Mouse (Mus musculus) hindbrain, embryonic 12.5 days (tissue): ENCODE measurements around the gene Cox18. TPM values are rescaled to one million over a fixed set of nuclear protein-coding genes. Genes with fewer than 3 reads are reported as not detected.
A peak's percentile ranks its signal among the peaks of the same experiment; 100 is the strongest.
"Not testable (repeated sequence)": the region's sequence is repeated elsewhere in the genome, so short reads cannot be mapped to it uniquely, and the experiment has no call there.

Experiments used
- ATAC-seq: fragments of 200-750 bp; cut with Nextera tagmentation; 2 replicates; pipeline ENCODE4 v1.8.0; 2017; ENCODE audit warnings: moderate TSS enrichment; ENCODE audit not compliant: low FRiP score
- H3K27ac ChIP-seq: fragments of 300-500 bp; sonication (generic); 2 replicates; pipeline ENCODE4 v1.5.1; 2016; ENCODE audit warnings: mild to moderate bottlenecking
- H3K27me3 ChIP-seq: fragments of 300-500 bp; sonication (generic); 2 replicates; pipeline ENCODE4 v1.6.1; 2016; ENCODE audit warnings: mild to moderate bottlenecking
- H3K36me3 ChIP-seq: fragments of 300-500 bp; sonication (generic); 2 replicates; pipeline ENCODE4 v1.6.1; 2016; ENCODE audit warnings: mild to moderate bottlenecking
- H3K4me1 ChIP-seq: fragments of 300-500 bp; sonication (generic); 2 replicates; pipeline ENCODE4 v1.6.1; 2016
- H3K4me2 ChIP-seq: fragments of 300-500 bp; sonication (generic); replicated peaks from 2 replicates; pipeline ENCODE4 v1.6.1; 2016; ENCODE audit warnings: mild to moderate bottlenecking
- H3K4me3 ChIP-seq: fragments of 300-500 bp; sonication (generic); 2 replicates; pipeline ENCODE4 v1.5.1; 2016; ENCODE audit warnings: mild to moderate bottlenecking
- H3K9ac ChIP-seq: fragments of 300-500 bp; sonication (generic); 2 replicates; pipeline ENCODE4 v1.6.1; 2016; ENCODE audit warnings: mild to moderate bottlenecking, moderate library complexity
- H3K9me3 ChIP-seq: fragments of 300-500 bp; sonication (generic); replicated peaks from 2 replicates; pipeline ENCODE4 v1.6.1; 2016; ENCODE audit warnings: mild to moderate bottlenecking
- WGBS: fragments of 180-500 bp; shearing (Covaris S2); methylation state at CpG from one replicate; pipeline ENCODE4 v1.1.7; 2016; 5-methylcytosine and 5-hydroxymethylcytosine counted together
- polyA plus RNA-seq: library from polyadenylated mRNA; unstranded; fragments of >200 nt; fragmentation: Nextera tagmentation; extraction: Ambion mirVana; gene quantifications from 2 replicates; pipeline ENCODE4 v1.2.1, GENCODE M21; 2016

Gene Cox18
- polyA plus RNA-seq, result 26.6 and 28.6 TPM in 2 replicates

DNA sequence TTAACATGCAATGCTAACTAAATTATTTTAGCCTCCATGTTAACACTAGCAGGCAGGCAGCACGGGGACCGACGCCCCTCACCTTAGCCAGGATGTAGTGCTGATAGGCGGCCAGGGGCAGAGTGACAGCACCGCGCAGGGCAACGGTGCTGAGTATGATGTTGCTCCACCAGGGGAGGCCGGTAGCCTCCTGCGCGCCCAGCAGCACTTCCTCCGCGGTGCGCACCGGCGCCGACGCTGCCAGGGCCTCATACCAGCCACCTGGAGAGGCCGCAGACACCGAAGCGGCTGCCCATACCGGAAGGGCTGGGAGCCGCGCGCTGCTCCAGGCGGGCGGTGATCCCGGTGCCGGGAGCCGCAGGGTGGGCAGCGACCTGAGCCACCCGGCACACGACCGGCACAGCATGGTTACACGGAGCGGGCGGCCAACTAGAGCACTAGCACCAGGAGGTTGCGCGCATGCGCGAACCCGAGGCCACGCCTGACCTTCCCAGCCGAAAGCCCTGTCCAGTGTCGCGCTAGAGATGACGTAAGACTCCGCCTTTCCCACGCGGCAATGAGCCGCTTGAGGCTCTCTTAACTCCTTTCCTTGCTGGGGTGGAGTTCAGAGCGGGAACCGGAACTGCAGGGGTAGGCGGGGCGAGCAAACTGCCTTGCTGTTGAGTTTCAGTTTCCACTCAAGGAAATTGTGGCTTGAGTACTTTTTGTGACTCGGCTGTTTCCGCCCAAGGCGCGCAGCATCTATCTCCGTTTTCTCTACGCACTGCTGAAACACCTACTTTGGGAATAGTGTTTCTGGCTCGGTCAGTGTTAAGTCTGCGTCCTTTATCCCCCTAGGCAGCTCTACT is at the start of gene Cox18:
Gene Cox18 (minus strand): TSS at position 468 of the 848 bp plus-strand sequence.
- Histone ChIP-seq H3K27me3 (no peaks in the 10 kb centered on the region), H3K4me2 (peak within 1 kb of the TSS; percentile 77), H3K9me3 (no peaks in the 10 kb centered on the region), H3K36me3 (peaks cover 14% of the 10 kb centered on the region), H3K9ac (peak within 1 kb of the TSS; percentile 74), H3K4me3 (peak within 1 kb of the TSS; percentile 60), H3K27ac (peak within 1 kb of the TSS; percentile 81), H3K4me1 (peaks cover 7% of the 10 kb centered on the region)
- 1% methylated on average over 62 of the region's 62 CpGs for WGBS
- peak; percentile 98 for ATAC-seq

DNA sequence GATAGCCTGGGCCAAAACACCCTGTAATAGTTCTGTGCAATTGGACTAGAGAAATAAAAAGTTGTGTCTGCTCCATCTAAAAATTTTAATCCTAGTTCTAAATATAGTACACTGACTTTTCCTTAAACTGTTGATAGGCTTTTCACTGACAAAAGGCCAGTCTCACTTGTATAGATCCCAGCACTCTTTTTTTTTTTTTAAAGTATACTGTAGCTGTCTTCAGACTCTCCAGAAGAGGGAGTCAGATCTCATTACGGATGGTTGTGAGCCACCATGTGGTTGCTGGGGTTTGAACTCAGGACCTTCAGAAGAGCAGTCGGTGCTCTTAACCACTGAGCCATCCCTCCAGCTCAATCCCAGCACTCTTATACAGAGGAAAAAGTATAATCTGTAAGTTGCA is 38.4 kb upstream of the Cox18 start:
- H3K4me3 ChIP-seq, H3K27ac ChIP-seq, H3K4me1 ChIP-seq, H3K9me3 ChIP-seq, H3K9ac ChIP-seq, H3K4me2 ChIP-seq, ATAC-seq, H3K27me3 ChIP-seq: not testable (repeated sequence)
- H3K36me3 ChIP-seq, result peaks cover 53% of the 10 kb centered on the region
- 83% methylated on average over 2 of the region's 2 CpGs for WGBS

DNA sequence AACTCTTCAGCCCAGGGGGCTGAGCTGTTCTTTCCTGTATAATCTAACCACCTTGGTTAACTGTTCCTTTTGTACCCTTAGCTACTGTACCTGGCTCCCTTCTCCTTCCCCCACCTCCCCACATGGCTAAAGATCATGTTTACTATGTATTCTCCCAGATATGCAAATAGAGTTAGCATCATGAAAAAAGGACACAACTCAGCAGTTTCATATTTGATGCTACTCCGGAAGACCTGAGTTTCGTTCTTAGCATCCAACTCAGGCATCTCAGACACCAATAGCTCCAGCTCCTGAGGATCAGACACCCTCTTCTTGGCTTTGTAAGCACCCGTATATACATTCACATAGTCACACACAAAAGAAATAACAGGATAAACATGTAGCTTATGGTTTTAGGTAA is 33.2 kb upstream of the Cox18 start:
- WGBS, result 97% methylated on average over 3 of the region's 3 CpGs
- peaks cover 74% of the 10 kb centered on the region for H3K36me3 ChIP-seq
- H3K27ac ChIP-seq, result no peak overlapping the region
- no peak for ATAC-seq
- H3K4me1 ChIP-seq, result no peaks in the 10 kb centered on the region
- H3K27me3 ChIP-seq, result no peaks in the 10 kb centered on the region
- no peak overlapping the region for H3K4me2 ChIP-seq
- H3K4me3 ChIP-seq, result no peak overlapping the region
- no peaks in the 10 kb centered on the region for H3K9me3 ChIP-seq
- H3K9ac ChIP-seq, result no peak overlapping the region

DNA sequence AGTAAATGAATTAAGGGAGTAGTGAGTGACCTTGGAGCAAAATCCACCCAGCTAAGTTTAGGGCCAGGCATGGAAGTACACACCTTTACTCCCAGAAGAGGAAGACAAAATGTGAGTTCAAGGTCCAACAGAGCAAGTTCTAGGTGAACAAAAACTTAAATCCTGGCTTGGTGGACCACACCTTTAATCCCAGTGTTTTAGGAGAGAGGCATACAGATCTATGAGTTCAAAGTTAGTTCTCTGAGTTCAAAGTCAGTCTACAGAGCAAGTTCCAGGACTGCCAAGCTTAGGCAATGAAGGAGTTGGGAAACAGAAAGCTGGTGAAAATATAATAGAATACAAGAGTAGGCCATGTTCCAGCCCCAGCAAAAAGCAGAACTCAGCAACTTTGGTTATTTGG is 23.7 kb upstream of the Cox18 start:
- Histone ChIP-seq H3K27ac (no peak overlapping the region), H3K36me3 (peaks cover 72% of the 10 kb centered on the region), H3K9ac (no peak overlapping the region), H3K4me1 (no peaks in the 10 kb centered on the region), H3K4me2 (no peak overlapping the region), H3K4me3 (no peak overlapping the region), H3K9me3 (no peaks in the 10 kb centered on the region), H3K27me3 (no peaks in the 10 kb centered on the region)
- ATAC-seq, result no peak

DNA sequence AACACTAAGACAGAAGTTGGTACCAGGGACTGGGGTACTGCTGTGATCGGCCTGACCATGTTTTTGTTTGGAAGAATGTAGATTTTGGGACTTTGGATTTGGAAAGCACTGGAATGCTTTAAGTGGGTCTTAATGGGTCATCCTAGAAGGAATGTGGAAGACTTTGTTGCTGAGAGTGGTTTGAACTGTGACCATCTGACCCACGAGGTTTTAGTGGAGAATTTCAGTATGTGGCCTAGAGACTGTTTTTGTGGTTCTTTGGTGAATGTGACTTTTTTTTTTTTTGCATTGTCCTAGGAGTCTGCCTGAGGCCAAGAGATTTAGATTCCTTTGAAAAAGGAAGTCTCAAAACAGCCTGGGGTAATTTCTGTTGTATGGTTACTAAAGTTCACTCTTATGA is 23.2 kb upstream of the Cox18 start:
- Histone ChIP-seq H3K4me3 (no peak overlapping the region), H3K27ac (no peak overlapping the region), H3K9ac (no peak overlapping the region), H3K36me3 (peaks cover 72% of the 10 kb centered on the region), H3K9me3 (no peaks in the 10 kb centered on the region), H3K4me2 (no peak overlapping the region), H3K27me3 (no peaks in the 10 kb centered on the region), H3K4me1 (no peaks in the 10 kb centered on the region)
- WGBS, result 92% methylated on average over 2 of the region's 2 CpGs
- no peak for ATAC-seq

DNA sequence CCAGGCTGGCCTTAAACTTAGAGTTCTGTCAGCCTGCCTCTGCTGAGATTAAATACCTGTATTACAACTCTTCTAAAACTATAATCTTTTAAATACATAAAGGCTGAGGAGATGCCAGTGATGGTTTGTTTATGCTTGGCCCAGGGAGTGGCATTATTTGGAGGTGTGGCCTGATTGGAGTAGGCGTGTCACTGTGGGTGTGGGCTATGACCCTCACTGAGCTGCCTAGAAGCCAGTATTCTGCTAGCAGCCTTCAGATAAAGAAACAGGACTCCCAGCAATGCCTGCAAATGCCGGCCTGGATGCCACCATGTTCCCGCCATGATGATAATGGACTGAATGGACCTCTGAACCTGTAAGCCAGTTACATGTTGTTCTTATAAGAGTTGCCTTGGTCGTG is 22.8 kb upstream of the Cox18 start:
- H3K4me2 ChIP-seq, result no peak overlapping the region
- H3K4me3 ChIP-seq, result no peak overlapping the region
- no peaks in the 10 kb centered on the region for H3K27me3 ChIP-seq
- WGBS, result 86% methylated on average over 4 of the region's 4 CpGs
- ATAC-seq, result no peak
- H3K9me3 ChIP-seq, result no peaks in the 10 kb centered on the region
- no peaks in the 10 kb centered on the region for H3K4me1 ChIP-seq
- H3K36me3 ChIP-seq, result peaks cover 72% of the 10 kb centered on the region
- no peak overlapping the region for H3K9ac ChIP-seq
- no peak overlapping the region for H3K27ac ChIP-seq

DNA sequence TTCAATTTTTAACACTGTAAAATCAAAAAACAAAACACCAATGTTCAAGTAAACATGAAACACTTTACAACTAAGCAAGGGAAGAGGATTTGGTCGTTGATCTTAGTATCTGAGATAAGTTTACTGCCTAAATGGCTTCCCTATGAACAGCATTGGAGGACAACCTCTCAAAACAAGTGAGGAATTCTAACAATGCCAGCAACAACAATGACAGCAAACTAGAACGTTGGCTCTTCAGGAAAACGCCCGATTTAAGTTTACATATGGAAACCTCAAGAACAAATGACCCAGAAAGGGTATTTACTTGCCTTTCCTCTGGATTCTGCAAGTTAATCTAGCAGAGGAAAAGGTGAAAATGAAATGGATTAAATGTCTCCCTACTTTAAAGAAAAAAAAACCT is 21.6 kb upstream of the Cox18 start:
- Histone ChIP-seq H3K4me3 (no peak overlapping the region), H3K4me2 (no peak overlapping the region), H3K36me3 (peaks cover 64% of the 10 kb centered on the region), H3K9ac (no peak overlapping the region), H3K9me3 (no peaks in the 10 kb centered on the region), H3K4me1 (no peaks in the 10 kb centered on the region), H3K27me3 (no peaks in the 10 kb centered on the region), H3K27ac (no peak overlapping the region)
- WGBS, result 67% methylated on average over 4 of the region's 4 CpGs
- no peak for ATAC-seq

DNA sequence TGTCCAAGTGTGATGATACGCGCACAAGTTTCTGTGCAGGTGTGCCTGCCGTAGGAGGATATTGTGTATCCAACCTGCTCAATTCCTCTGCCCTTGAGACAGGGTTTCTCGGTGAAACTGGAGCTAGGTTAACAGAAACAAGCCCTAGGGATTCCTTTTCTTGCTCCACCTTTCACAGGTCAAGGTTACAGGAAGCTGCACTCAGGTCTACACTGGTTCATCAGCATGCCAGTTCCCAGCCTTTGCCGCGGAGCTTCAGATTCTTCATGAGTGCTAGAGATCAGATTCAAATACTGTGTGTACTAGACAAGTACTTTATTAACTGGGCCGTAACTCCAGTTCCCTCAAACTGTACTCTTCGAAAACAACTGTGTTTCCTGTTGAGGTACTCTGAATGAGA is 11.4 kb upstream of the Cox18 start:
- Histone ChIP-seq H3K36me3 (peaks cover 74% of the 10 kb centered on the region), H3K9ac (no peak overlapping the region), H3K4me2 (no peak overlapping the region), H3K4me1 (no peaks in the 10 kb centered on the region), H3K9me3 (no peaks in the 10 kb centered on the region), H3K27me3 (no peaks in the 10 kb centered on the region), H3K27ac (no peak overlapping the region), H3K4me3 (no peak overlapping the region)
- 95% methylated on average over 8 of the region's 8 CpGs for WGBS
- no peak for ATAC-seq

DNA sequence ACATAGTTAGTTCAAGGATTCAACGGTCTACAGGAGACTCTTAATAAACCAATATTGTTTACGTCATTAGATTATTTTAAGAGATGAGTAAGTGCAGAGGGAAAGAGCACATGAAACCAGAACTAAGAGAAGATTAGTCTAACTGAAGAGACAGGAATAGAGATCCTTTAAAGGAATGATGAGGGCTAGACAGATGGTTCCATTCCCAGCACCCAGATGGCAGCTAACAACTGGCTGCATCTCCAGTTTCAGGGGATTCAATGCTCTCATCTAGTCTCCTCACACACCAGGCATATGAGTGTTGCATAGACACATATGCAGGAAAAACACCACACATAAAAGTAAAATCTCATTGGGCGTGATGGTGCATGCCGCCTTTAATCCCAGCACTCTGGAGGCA is 9.5 kb upstream of the Cox18 start:
- Histone ChIP-seq H3K4me1 (no peaks in the 10 kb centered on the region), H3K9me3 (no peaks in the 10 kb centered on the region), H3K4me2 (no peak overlapping the region), H3K36me3 (peaks cover 72% of the 10 kb centered on the region), H3K4me3 (no peak overlapping the region), H3K9ac (no peak overlapping the region), H3K27me3 (no peaks in the 10 kb centered on the region), H3K27ac (no peak overlapping the region)
- 94% methylated on average over 4 of the region's 4 CpGs for WGBS
- ATAC-seq, result no peak

DNA sequence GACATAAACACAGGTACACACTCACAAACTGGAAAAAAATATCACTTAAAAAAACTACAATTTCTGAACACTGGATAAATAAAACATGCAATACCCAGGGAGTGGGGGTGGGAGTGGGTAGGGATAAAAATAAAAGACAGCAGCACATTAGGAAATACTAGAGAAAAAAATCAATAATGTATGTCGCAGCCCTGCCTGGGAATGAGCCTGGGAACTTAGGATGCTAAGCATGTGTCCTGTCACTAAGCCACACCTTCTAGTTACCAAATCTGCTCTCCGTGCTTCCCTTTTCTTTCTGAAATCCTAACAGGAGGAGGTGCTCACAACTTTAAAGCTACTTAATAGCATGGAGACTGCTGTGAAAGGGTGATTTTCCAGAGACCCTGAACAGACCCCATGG is 6.0 kb upstream of the Cox18 start:
- H3K4me3 ChIP-seq, result no peak overlapping the region
- no peak overlapping the region for H3K9ac ChIP-seq
- H3K4me2 ChIP-seq, result no peak overlapping the region
- H3K27me3 ChIP-seq, result no peaks in the 10 kb centered on the region
- no peak for ATAC-seq
- no peak overlapping the region for H3K27ac ChIP-seq
- 83% methylated on average over 2 of the region's 2 CpGs for WGBS
- H3K9me3 ChIP-seq, result no peaks in the 10 kb centered on the region
- no peaks in the 10 kb centered on the region for H3K4me1 ChIP-seq
- H3K36me3 ChIP-seq, result peaks cover 48% of the 10 kb centered on the region

DNA sequence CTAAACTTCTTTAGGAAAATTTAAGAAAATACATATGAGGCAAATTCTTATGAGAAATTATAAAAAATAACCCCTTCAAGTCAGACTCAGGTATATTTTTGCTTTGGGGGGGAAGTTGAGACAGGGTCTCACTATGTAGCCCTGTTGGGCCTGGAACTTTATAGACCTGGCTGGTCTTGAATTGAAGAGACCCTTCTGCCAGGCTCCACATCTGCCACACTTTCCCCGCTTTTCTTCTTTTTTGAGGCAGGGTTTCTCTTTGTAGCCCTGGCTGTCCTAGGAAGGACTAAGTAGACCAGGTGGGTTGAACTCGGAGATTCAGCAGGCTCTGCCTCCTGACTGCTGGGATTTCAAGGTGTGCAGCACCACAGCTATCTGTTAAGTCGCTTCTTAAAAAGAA is 2.9 kb upstream of the Cox18 start:
- Histone ChIP-seq H3K27ac (no peak overlapping the region), H3K36me3 (peaks cover 31% of the 10 kb centered on the region), H3K9ac (no peak overlapping the region), H3K9me3 (no peaks in the 10 kb centered on the region), H3K4me3 (no peak overlapping the region), H3K4me1 (peaks cover 7% of the 10 kb centered on the region), H3K27me3 (no peaks in the 10 kb centered on the region), H3K4me2 (no peak overlapping the region)
- 92% methylated on average over 3 of the region's 3 CpGs for WGBS
- no peak for ATAC-seq

DNA sequence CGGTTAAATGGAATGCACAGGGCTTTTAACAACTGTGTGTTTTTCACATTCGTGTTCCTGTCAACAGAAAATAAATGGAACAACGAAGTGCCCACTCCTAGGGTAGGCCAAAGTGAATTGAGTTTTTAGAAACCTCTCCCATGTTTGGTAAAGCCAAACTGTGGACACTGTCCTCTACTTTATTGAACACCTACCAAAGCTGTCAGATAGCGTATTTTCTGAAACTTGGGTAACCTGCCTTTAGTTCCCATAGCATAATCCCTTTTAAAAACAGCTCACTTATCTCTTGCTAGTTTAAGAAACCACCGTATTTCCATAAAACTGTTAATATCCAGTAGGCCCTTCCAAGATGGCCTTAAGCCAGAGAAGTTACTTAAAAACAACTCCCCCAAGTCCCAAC is 929 bp upstream of the Cox18 start:
- H3K36me3 ChIP-seq, result peaks cover 20% of the 10 kb centered on the region
- no peak overlapping the region for H3K4me3 ChIP-seq
- WGBS, result 89% methylated on average over 5 of the region's 5 CpGs
- no peaks in the 10 kb centered on the region for H3K27me3 ChIP-seq
- H3K27ac ChIP-seq, result no peak overlapping the region
- ATAC-seq, result no peak
- H3K4me1 ChIP-seq, result peaks cover 7% of the 10 kb centered on the region
- H3K4me2 ChIP-seq, result no peak overlapping the region
- H3K9me3 ChIP-seq, result no peaks in the 10 kb centered on the region
- no peak overlapping the region for H3K9ac ChIP-seq

DNA sequence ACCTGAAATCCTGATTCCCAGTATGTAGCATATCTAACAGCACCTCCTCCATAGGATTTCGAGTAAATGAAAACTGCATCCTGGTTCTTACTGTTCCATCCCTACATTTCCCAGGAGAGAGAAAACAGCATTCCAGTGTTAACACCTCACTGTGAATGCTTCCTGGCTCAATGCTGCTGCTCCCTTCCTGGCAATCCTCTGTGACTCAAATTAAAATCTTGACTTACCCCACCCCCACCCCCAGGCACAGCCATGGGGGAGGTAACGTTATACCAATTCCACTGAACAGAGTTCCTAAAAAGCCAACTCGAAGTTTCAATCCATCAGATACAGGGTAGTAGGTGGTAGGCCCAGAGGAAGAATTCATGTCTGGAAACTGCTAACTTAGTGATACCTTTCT is 864 bp downstream of the Cox18 start:
- WGBS, result 44% methylated on average over 3 of the region's 3 CpGs
- no peak for ATAC-seq
- H3K27ac ChIP-seq, result no peak overlapping the region

More for the DNA sequence above, 864 bp downstream of the Cox18 start:
- Histone ChIP-seq H3K4me2 (peak overlapping the region; percentile 77), H3K27me3 (no peaks in the 10 kb centered on the region), H3K4me1 (peaks cover 7% of the 10 kb centered on the region), H3K9ac (peak overlapping the region; percentile 74), H3K4me3 (peak overlapping the region; percentile 60), H3K36me3 (peaks cover 23% of the 10 kb centered on the region), H3K9me3 (no peaks in the 10 kb centered on the region)
